ENCODE assay signal across 33 mouse cellular contexts in genomic region chr6:111561347-111561746, GRCm38 (mm10).
"Had no signal": no experiment of that assay in that cellular context is flagged by ENCODE, and none has a peak within 500 bp of the region (broad histone marks: within the 10 kb centered on the region; RNA-seq: fewer than 3 reads in every experiment).

No protein-coding gene starts in this region.

- H3K4me1 ChIP-seq: limb, embryonic 10.5 days; limb, embryonic 12.5 days; limb, embryonic 13.5 days; limb, embryonic 15.5 days; liver, embryonic 12.5 days; liver, embryonic 13.5 days; liver, embryonic 15.5 days; lung, embryonic 15.5 days; megakaryocyte, embryonic 14.5 days; midbrain, embryonic 10.5 days; midbrain, embryonic 12.5 days; midbrain, embryonic 13.5 days; midbrain, embryonic 15.5 days; neural tube, embryonic 12.5 days; neural tube, embryonic 13.5 days had no signal

- H3K27ac ChIP-seq: limb, embryonic 10.5 days; limb, embryonic 12.5 days; limb, embryonic 13.5 days; limb, embryonic 15.5 days; liver, embryonic 12.5 days; liver, embryonic 13.5 days; liver, embryonic 14.5 days; liver, embryonic 15.5 days; lung, embryonic 15.5 days; macrophage; midbrain, embryonic 10.5 days; midbrain, embryonic 12.5 days; midbrain, embryonic 13.5 days; midbrain, embryonic 15.5 days; neural tube, embryonic 12.5 days; neural tube, embryonic 13.5 days had no signal

- H3K9me3 ChIP-seq: limb, embryonic 10.5 days; limb, embryonic 12.5 days; limb, embryonic 13.5 days; limb, embryonic 15.5 days; liver, embryonic 12.5 days; liver, embryonic 13.5 days; liver, embryonic 15.5 days; lung, embryonic 15.5 days; midbrain, embryonic 10.5 days; midbrain, embryonic 12.5 days; midbrain, embryonic 13.5 days; midbrain, embryonic 15.5 days; neural tube, embryonic 12.5 days; neural tube, embryonic 13.5 days had no signal

- H3K9ac ChIP-seq: limb, embryonic 12.5 days; limb, embryonic 13.5 days; limb, embryonic 15.5 days; liver, embryonic 12.5 days; liver, embryonic 13.5 days; liver, embryonic 14.5 days; liver, embryonic 15.5 days; liver, postnatal 0 days; lung, embryonic 14.5 days; lung, embryonic 15.5 days; midbrain, embryonic 12.5 days; midbrain, embryonic 13.5 days; midbrain, embryonic 15.5 days; neural tube, embryonic 12.5 days; neural tube, embryonic 13.5 days had no signal

- H3K36me3 ChIP-seq: limb, embryonic 10.5 days; limb, embryonic 12.5 days; limb, embryonic 13.5 days; limb, embryonic 15.5 days; liver, embryonic 12.5 days; liver, embryonic 13.5 days; liver, embryonic 15.5 days; lung, embryonic 15.5 days; midbrain, embryonic 10.5 days; midbrain, embryonic 12.5 days; midbrain, embryonic 13.5 days; midbrain, embryonic 15.5 days; neural tube, embryonic 12.5 days; neural tube, embryonic 13.5 days had no signal

- DNase-seq: left cerebral cortex, postnatal 4 days; liver; liver, embryonic 13.5 days; liver, postnatal 0 days; lung, adult 18-20 months; lung, adult 2 months; lung, embryonic 14.5 days; lung, postnatal 10 days; lung, postnatal 14 days; lung, postnatal 36 days; lung, postnatal 4 days; midbrain, embryonic 14.5 days had no signal

- H3K27me3 ChIP-seq: limb, embryonic 12.5 days; limb, embryonic 13.5 days; limb, embryonic 15.5 days; liver, embryonic 12.5 days; liver, embryonic 13.5 days; liver, embryonic 15.5 days; lung, embryonic 15.5 days; megakaryocyte, embryonic 14.5 days; midbrain, embryonic 12.5 days; midbrain, embryonic 13.5 days; midbrain, embryonic 15.5 days; neural tube, embryonic 12.5 days; neural tube, embryonic 13.5 days had no signal

- H3K4me3 ChIP-seq: limb, embryonic 10.5 days; limb, embryonic 12.5 days; limb, embryonic 13.5 days; limb, embryonic 15.5 days; liver, embryonic 12.5 days; liver, embryonic 13.5 days; liver, embryonic 15.5 days; lung, embryonic 15.5 days; megakaryocyte, embryonic 14.5 days; midbrain, embryonic 10.5 days; midbrain, embryonic 12.5 days; midbrain, embryonic 13.5 days; midbrain, embryonic 15.5 days; myocyte; neural tube, embryonic 12.5 days; neural tube, embryonic 13.5 days had no signal

- ATAC-seq: liver, embryonic 12.5 days; liver, postnatal 0 days; lung, postnatal 0 days; midbrain, embryonic 13.5 days; midbrain, embryonic 15.5 days; midbrain, embryonic 16.5 days had no signal

- H3K4me2 ChIP-seq: limb, embryonic 12.5 days; limb, embryonic 13.5 days; limb, embryonic 15.5 days; liver, embryonic 11.5 days; liver, embryonic 12.5 days; liver, embryonic 13.5 days; liver, embryonic 15.5 days; lung, embryonic 14.5 days; lung, embryonic 15.5 days; midbrain, embryonic 11.5 days; midbrain, embryonic 12.5 days; midbrain, embryonic 13.5 days; midbrain, embryonic 15.5 days; neural tube, embryonic 12.5 days; neural tube, embryonic 13.5 days had no signal
